Mouse (Mus musculus) megakaryocyte-erythroid progenitor cell, adult 5-6 weeks (primary cell): Measurements from ENCODE around the gene Snx12. TPM values are rescaled to one million over a fixed set of nuclear protein-coding genes. Genes with fewer than 3 reads are reported as not detected.

Source experiments
- ATAC-seq: replicated peaks from 2 replicates; pipeline ENCODE4 v1.8.0; 2016; ENCODE audit warnings: mild to moderate bottlenecking, inconsistent platforms; ENCODE audit not compliant: severe bottlenecking, poor library complexity, low FRiP score, low TSS enrichment
- total RNA-seq, 2 experiments: library from RNA; stranded (forward) in 1 of 2; stranded (reverse) in 1 of 2; fragments of 200-1000, 215-1000 nt in 1 of 2; fragments of >200 nt in 1 of 2; fragmentation: Nextera tagmentation in 1 of 2; gene quantifications; 2 replicates each; pipeline ENCODE4 v1.2.3; 2014 to 2017

Gene Snx12
- total RNA-seq (2014; fragmentation: Nextera tagmentation): 29.7 and 36.6 TPM in 2 replicates
- total RNA-seq (2017): 34.0 and 38.6 TPM in 2 replicates

- ATAC-seq: peak; percentile 97
Measured at GRCm38 (mm10) chrX:101221834-101222795, at the start of gene Snx12. Gene Snx12, minus strand, starts transcription at chrX:101222563.

- ATAC-seq: no peak
Measured at GRCm38 (mm10) chrX:101268755-101269124, 46.4 kb upstream of the Snx12 start, which contains the start of gene Gm20489. Gene Gm20489, minus strand, starts transcription at chrX:101269023.

- peak; percentile 60 for ATAC-seq
Measured at GRCm38 (mm10) chrX:101268025-101268754, 45.8 kb upstream of the Snx12 start, which contains the start of gene Il2rg. Gene Il2rg, minus strand, starts transcription at chrX:101268255.

GRCm38 (mm10) chrX:101266631-101267030, 44.3 kb upstream of the Snx12 start:
- no peak for ATAC-seq

- ATAC-seq: no peak
Measured at GRCm38 (mm10) chrX:101263892-101264291, 41.5 kb upstream of the Snx12 start, which contains the start of gene Gm614. Gene Gm614, minus strand, starts transcription at chrX:101263992.

GRCm38 (mm10) chrX:101260441-101261325, 38.3 kb upstream of the Snx12 start:
- ATAC-seq: no peak

- no peak for ATAC-seq
Measured at GRCm38 (mm10) chrX:101256603-101257002, 34.2 kb upstream of the Snx12 start.

GRCm38 (mm10) chrX:101254740-101255139, 32.4 kb upstream of the Snx12 start:
- ATAC-seq: peak; percentile 23

GRCm38 (mm10) chrX:101253952-101254729, 31.8 kb upstream of the Snx12 start, which contains the start of gene Foxo4:
Gene Foxo4, plus strand, starts transcription at chrX:101254528.
- peak; percentile 93 for ATAC-seq

GRCm38 (mm10) chrX:101245011-101245410, 22.6 kb upstream of the Snx12 start:
- ATAC-seq: no peak

GRCm38 (mm10) chrX:101222796-101223162, 416 bp upstream of the Snx12 start:
- ATAC-seq: no peak

- no peak for ATAC-seq
Measured at GRCm38 (mm10) chrX:101189285-101189684, 33.1 kb downstream of the Snx12 start.

- no peak for ATAC-seq
Measured at GRCm38 (mm10) chrX:101187647-101188046, 34.7 kb downstream of the Snx12 start.

- no peak for ATAC-seq
Measured at GRCm38 (mm10) chrX:101173388-101173787, 49.0 kb downstream of the Snx12 start.

- ATAC-seq: no peak
Measured at GRCm38 (mm10) chrX:101168425-101168824, 53.9 kb downstream of the Snx12 start.

GRCm38 (mm10) chrX:101163739-101164138, 58.6 kb downstream of the Snx12 start:
- no peak for ATAC-seq

- ATAC-seq: no peak
Measured at GRCm38 (mm10) chrX:101163278-101163677, 59.1 kb downstream of the Snx12 start.

- ATAC-seq: no peak
Measured at GRCm38 (mm10) chrX:101162532-101162931, 59.8 kb downstream of the Snx12 start.
